Mouse (Mus musculus): ENCODE results near the gene Rhobtb1. TPM values are rescaled to one million over a fixed set of nuclear protein-coding genes. Genes with fewer than 3 reads are reported as not detected.

The Rhobtb1 gene
- total RNA-seq, 2 experiments from 2014 or later = 4.7 to 9.3 TPM

DNA sequence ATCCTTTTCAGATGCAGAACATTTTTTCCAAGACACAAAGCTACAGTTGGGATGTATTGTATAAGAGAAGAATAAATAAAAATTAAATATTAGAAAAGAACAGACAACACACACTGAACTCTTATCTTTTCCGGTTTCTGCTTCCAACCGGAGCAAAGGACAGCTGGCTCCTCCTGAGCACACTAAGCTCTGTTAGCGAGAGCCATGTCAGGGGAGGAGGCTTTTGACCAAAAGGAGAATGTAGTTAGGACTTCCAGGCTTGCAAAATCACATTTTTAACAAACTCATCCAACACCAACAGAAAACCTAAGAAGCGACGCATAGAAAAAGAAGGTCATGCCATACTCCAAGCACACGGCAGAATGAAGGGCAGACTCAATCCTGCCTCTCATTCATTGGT, 54.8 kb downstream of the Rhobtb1 start:
- intact Hi-C loops (cut with DNase I) = no loop called here
- no peak for DNase-seq (ENCODE audit: low spot score in 2 of 2)

DNA sequence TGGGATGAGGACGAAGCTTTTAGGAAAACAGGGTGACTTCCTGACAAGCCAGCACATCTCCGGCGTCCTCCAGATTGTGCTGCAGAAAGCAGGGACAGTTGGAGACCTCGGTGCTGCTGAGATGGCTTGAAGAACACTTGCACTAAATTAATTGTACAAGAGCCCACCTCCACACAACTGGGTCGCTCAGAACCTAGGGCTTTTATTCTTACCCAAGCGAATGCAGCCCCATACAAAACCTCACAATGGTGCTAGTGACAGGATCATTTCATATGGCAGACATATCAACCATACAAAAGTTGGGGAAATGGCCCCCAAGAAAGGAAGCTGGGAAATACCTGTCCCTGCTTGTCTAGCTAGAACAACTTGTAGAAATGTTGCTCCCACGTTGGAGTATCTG, 56.2 kb downstream of the Rhobtb1 start:
- intact Hi-C loops (cut with DNase I) = no loop called here
- DNase-seq (ENCODE audit: low spot score in 2 of 2) = no peak

DNA sequence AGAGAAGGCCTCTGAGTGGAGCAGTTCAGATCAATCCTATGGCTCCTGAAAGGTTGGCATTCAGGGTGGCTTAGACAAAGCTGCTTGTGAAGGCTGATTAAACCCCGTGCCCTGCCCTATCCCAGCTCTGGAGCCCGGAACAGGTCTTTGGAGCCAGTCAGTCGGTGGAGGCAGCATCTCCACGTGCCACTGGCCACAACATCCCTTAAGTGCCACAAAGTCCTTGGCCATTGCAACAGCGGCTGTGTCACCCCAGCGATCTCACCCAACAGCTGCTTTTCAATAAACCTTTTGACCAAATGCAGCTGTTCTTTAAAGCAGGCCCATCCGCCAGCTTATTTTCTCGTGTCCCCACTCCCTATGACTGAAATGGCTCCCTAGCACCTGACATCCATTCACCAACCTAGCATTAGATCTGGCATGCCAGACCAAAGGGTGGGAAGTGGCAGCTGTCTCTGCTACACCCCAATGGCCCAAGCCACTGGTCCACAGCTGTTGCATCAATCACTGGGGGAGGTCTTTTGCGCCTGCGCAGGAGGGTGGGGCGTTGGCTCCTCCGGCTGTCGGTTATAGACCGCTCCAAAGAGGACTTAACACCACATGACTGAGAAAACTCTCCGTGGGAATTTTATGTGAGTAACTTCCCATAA, 56.9 kb downstream of the Rhobtb1 start:
- no peak for DNase-seq (ENCODE audit: low spot score in 2 of 2)
- intact Hi-C loops (cut with DNase I) = no loop called here

DNA sequence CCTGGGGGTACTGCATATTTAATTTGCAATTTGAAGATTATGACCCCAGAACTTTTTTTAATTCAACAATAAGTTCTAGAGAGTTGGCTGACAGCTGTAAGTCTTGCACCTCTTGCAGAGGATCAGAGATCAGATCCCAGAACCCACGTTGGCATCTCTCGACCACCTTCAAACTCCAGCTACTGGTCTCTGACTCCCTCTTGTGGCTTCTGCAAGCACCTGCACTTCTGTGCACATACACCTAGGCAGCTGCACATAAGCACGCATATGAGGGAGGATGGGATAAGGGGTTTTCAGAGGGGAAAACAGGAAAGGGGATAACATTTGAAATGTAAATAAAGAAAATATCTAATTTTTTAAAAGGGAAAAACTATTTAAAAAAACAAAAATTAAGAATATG, 57.5 kb downstream of the Rhobtb1 start:
- intact Hi-C loops (cut with DNase I) = no loop called here
- no peak for DNase-seq (ENCODE audit: low spot score in 2 of 2)

DNA sequence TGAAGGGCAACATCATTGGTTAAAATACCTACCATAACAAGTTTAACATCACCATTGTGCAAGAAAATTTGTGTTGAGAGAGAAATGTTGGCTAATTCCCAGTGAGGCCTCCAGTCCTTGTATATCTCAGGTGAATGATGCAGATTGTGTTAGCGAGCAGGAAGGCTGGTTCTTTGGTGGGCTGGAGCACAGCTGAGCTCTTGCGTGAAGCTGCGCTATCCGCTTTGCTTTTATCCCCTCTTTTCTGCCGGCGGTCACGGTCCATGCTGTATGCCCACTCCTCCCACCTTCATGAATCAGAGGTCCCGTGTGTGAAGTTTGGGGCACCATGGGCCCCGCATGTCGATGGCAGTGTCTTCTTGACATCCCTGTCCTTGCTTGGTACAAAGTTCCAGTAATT, 58.8 kb downstream of the Rhobtb1 start:
- DNase-seq (ENCODE audit: low spot score in 2 of 2) = no peak
- intact Hi-C loops (cut with DNase I) = no loop called here

DNA sequence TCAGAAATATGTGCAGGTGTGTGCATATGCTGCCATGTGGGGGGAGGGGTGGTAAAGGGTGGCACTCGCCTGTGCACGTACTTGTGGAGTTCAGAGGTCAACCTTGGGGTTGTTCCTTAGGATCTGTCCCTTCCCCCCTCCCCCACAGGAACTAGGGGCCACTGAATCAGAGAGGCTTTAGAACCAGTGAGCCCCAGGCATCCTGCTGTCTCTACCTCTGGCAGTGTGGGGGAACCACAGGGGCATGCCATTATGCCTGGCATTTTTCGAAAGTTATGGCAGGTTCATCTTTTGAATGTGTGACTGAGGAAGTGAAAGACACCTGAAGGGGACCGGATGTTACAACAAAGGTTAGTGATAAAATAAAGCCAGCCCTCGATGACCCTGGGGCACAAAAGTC, 59.4 kb downstream of the Rhobtb1 start:
- no peak for DNase-seq (ENCODE audit: low spot score in 2 of 2)
- intact Hi-C loops (cut with DNase I) = no loop called here

DNA sequence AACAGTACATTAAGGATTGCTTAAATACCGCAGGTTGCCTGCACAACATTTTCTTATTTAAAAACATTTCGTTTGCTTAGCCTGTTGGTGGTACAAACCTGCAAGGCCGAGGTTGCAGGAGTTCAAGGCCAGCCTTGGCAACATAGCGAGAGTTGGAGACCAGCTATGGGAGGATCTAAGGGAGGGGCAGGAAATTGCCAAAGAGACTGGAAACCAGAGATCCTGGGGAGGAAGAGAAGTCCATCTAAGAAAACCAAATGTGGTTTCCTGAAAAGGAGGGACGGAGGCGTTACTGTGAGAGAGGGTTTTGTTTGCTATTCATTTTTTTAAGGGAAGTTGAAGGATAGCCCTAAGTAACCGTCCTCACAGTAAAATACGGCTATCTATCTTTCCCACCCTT, 60.3 kb downstream of the Rhobtb1 start:
- intact Hi-C loops (cut with DNase I) = no loop called here

DNA sequence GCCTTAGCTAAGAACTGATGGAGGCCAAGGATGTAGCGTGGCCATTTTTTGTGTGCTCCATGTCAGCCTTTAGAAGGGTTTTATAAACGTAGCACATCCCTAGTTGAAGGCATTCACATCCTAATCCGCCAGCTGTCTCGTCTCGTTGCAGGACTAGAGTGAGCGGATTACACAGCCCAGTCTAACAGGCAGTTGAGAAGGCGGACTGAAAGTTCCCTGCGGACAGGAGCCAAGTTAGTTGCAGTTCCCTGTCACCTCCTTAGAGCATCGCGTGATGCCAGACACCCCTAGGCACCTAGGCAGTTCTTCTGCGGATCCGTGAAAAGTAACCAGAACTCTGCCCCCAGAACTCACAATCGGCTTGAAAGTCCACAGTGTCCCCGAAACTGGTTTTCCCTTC, 60.7 kb downstream of the Rhobtb1 start:
- peak; percentile 36 to 51 for DNase-seq (ENCODE audit: low spot score in 2 of 2)
- intact Hi-C loops (cut with DNase I) = loop anchor here (2.0 kb wide), 1 partner anchor 25 kb away; no protein-coding TSS in a partner anchor

More for the DNA sequence above, 60.3 kb downstream of the Rhobtb1 start:
- no peak for DNase-seq (ENCODE audit: low spot score in 2 of 2)

DNA sequence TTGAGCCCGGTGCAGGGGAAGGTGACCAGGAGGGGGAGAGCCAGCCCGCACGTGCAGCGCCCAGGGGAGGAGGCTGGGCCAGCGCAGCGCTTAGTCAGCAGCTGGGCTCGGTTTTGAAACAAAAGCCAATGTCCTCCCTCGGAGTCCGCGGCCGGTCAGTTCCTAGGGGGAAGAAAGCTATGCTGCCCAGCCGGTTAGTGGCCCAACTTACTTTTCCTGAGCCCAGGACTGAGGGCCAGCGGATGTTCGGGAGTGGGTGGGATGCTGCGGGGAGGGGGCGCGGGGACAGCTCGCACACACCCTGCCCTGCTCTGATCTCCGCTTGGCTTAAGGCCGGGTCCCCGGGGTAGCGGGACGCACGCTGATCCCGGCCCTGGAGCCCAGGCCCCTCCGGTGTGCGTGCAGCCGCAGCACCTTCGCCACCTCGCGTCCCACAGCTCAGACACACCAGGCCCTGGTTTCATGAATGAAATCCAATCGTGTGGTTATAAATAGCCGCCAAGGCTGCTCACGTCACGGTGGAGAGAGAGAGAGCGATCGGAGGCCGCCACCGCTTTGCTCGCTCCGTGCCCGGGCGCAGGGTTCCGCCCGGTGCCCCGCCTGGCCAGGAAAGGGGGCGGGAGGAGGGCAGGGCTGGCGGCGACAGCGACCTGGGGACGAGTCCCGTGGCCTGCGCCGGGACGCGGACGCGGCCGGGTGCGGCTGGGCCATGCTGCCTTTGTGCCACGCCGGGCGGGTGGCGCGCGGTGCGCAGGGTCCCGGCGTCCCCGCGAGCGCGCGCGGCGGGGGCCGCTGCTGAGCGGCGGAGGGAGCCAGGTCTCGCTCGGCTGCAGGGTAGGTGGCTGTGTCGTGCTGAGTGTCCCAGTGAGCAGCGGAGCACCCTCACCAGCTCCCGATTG, 61.6 kb downstream of the Rhobtb1 start, which contains the start of gene A930033H14Rik:
Gene A930033H14Rik, minus strand, starts transcription at position 557 of the 899 bp plus-strand sequence.
- intact Hi-C loops (cut with DNase I) = loop anchor here (2.0 kb wide), 1 partner anchor 26 kb away; no protein-coding TSS in a partner anchor
- peak; percentile 77 to 82 for DNase-seq (ENCODE audit: low spot score in 2 of 2)

DNA sequence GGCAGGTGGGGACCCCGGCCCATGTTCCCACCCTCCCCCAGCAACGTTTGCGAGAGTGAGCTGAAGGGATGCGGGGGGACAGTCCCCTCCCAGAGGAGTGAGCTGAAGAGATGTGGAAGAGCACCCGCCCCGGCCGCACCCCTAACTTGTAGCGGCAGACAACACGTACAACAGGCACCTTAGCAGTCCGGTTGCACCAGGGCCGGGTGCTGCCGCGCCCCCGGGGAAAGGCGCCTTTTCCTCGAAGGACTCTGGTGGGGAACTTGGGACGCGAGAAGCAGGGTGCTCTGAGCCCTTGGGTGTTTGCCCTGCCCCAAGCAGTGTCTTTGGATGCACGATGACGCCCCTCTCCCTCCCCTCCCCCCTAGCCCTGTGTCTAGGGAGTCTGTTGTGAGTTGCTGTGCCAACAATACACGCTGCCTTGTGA, 62.2 kb downstream of the Rhobtb1 start:
- no peak for DNase-seq (ENCODE audit: low spot score in 2 of 2)
- intact Hi-C loops (cut with DNase I) = loop anchor here (2.0 kb wide), 1 partner anchor 27 kb away; no protein-coding TSS in a partner anchor

DNA sequence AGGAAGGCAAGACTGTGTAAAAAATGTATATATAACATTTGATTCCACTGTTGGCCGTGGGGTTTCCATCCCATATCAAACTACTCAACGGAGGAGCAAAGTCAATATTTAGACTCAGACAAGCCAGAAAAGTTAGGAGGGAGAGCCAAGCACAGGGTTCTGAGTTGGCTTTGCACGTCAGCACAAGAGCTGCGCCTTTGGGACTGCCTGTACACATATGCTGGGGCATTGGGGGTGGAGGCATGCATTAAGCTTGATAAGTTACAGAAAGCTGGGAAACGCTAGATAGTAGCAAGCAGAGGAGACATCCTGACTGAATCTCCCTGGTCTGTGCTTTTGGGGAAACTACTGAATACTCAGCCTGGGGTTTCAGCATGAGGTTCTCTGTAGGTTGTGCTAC, 62.8 kb downstream of the Rhobtb1 start:
- peak in 1 of 2 experiments; percentile 18 for DNase-seq (ENCODE audit: low spot score in 2 of 2)
- intact Hi-C loops (cut with DNase I) = loop anchor here (2.0 kb wide), 1 partner anchor 27 kb away; no protein-coding TSS in a partner anchor

DNA sequence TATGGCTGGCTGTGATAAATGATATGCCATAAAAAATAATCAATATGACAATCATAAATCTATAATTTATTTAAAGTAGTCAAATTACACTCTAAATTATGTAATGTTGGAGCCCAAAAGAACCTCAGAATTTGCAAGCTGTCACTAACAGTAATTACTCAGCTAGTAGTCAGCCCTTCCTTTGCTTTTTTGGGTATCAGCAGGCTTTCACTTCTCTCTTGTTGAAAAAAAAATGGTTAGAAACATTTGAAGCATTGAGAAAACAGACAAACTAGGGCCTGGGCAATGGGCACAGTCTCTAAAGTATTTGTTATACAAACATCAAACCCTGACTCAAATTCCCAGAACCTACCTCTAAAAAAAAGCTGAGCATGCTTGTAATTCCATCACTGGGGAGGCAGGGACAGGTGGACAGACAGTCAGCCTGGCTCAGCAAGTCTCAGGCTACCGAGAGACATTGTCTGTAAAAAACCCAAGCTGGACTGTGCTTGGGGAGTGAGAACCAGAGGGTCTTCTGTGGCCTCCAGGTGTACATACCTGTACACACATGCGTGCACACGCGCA, 66.0 kb downstream of the Rhobtb1 start:
- DNase-seq (ENCODE audit: low spot score in 2 of 2) = no peak
- intact Hi-C loops (cut with DNase I) = no loop called here

DNA sequence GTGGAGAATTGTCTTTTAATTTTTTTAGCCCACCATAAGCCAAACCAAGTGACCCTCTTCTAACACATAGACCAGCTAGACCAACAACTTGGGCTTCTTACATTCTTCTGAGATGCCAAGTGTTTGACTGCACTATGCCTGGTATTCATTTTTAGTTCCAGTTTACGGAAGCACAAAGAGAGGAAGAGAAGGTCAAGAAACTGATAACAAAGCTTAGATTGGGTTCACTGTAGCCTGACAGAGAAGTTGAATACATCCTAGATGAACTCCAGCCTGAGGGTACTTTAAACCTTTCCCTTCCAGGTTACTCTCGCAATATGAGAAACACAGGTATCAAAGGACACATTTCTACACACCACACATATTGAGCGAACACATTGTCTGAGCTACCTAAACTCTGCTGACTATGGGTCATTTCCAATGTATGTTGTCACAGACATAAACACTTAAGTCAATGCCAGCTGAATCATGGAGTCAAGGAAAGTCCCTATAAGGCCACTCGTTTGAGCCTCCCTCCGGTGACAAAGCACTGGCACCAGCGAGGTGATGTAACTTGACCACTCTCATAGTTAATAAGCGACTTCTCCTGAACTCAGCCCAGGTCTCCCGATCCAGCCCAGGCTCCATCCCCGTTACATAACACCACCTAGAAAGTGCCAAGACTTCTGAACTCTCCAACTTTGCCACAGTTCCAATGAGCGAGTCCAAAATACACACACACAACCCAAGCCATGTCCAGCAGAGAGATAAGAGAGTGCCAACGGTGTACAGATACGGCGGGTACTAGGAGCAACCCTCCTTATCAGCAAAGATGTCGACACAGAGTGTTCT, 67.4 kb downstream of the Rhobtb1 start:
- intact Hi-C loops (cut with DNase I) = no loop called here
- no peak for DNase-seq (ENCODE audit: low spot score in 2 of 2)

DNA sequence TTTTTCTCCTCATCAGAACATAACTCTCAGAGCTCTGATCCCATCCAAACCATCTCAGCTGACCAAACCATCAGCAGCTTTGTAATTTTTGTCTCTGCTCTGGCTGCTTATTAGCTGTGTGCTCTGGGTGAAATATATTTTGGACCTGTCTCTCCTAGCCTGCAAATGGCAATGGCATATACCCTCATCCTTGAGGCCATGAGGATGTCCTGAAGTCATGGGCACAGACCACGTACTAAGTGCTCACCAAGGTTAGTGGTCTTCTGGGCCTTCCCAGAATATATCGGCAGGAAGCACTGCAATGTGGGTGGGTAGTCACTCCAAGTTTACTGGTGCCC, 68.0 kb downstream of the Rhobtb1 start:
- intact Hi-C loops (cut with DNase I) = no loop called here
- DNase-seq (ENCODE audit: low spot score in 2 of 2) = no peak

DNA sequence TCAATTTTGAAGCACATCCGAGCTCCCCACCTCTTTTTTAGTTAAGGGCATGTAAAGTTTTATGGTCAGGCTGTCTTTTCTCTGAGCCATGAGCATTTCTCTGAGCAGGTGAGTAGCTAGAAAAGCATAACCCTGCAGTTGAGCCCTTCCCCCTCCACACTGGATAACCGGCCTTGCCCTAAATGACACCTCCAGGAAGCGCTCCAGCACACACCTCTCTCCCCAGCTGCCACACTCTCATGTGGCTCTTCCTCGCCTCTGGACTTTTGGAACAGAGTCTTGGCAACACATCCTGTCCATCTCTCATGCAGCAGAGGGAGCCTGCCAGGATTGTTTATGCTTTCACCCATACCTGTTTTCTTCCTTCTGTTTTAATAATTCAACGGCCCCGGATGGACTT, 69.1 kb downstream of the Rhobtb1 start:
- intact Hi-C loops (cut with DNase I) = no loop called here
- no peak for DNase-seq (ENCODE audit: low spot score in 2 of 2)

DNA sequence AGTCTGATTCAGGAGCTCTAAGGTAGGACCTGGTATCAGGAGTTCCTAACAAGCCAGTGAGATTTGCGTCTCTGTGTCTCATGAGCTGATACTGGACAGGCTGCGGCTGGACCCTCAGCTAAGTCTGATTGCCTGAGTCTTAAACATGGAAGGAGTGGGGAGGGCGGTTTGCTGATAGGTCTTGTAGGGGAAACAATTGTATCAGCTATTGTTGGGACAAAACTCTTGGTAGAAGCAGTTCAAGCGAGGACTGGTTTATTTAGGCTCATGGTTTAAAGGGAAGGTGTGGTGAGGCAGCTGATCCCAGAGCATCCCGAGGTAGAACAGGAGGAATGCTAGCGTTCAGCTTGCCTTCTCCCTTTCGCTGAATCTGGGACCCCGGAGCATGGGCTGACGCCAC, 69.9 kb downstream of the Rhobtb1 start:
- DNase-seq (ENCODE audit: low spot score in 2 of 2) = no peak
- intact Hi-C loops (cut with DNase I) = no loop called here

DNA sequence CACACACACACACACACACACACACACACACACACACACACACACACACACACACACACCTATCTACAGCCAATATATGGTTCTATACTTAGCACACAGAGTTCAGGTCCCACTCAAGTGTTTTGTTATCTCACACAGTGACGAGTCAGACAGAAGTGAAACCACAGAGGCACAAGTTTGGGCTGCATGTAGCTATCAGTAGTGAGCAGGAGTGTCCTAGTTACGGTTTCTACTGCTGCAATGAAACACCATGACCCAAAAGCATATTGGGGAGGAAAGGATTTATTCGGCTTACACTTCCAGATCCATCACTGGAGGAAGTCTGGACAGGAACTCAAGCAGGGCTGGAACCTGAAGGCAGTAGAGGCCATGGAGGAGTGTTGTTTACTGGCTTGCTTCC, 70.7 kb downstream of the Rhobtb1 start:
- intact Hi-C loops (cut with DNase I) = no loop called here
- DNase-seq (ENCODE audit: low spot score in 2 of 2) = no peak

DNA sequence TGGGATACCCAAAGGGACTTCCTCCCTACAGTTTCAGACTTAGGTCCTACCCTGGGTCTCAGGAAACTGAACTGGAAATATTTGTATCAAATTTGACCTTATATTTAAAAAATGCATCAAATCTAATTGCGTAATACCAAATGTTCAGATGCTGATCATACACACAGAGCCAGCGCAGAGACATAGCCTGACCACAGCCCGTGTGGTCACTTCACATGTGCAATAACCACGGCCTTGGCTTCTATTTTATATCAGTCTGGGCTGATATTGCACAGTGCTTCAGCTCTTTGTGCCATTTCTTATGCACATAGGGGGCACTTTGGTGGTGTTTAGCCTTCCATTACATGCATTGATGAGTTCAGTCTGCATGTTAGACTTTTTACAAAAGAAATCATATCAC, 72.0 kb downstream of the Rhobtb1 start:
- no peak for DNase-seq (ENCODE audit: low spot score in 2 of 2)
- intact Hi-C loops (cut with DNase I) = no loop called here

DNA sequence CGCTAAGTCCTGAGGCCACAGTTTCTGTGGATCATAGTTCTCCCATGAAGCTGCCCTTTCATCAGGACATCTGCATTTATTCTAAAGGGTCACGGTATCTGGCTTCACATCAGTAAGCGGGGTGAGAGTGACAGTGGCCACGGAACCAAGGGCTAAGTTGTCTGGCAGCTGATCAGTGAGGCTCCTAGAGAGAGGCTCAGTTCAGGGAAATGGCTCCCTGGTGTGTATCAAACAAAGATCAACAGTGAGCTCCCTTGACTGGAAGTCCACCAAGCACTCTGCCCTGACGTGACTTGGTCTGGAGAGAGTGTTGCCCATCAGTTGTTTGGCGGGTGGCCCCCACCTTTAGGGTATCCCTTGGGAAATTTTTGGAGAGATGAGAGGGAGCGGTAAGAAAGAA, 73.0 kb downstream of the Rhobtb1 start:
- intact Hi-C loops (cut with DNase I) = no loop called here
- no peak for DNase-seq (ENCODE audit: low spot score in 2 of 2)

DNA sequence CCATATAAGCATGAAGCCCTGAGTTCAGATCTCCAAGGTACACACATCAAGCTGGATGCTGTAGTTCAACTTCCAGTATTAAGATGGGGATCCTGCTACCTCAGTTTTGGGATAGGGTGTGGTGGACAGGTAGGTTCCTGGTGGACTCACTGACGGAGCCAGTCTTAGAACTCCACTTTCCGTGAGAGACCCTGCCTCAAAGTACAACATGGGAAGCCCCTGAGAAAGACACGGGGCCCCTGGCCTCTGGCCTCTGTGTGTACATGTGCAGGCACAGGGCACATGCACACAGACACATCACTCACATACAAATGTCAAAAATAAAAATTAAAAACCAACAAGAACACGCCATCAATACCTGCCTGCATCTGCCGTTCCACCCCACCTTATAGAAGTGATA, 74.2 kb downstream of the Rhobtb1 start:
- DNase-seq (ENCODE audit: low spot score in 2 of 2) = no peak
- intact Hi-C loops (cut with DNase I) = no loop called here
